Mouse (Mus musculus): Measurements from ENCODE around the gene Lgals8.

- TF ChIP-seq POLR2A (IDR thresholded peaks at IDR 0.05; ENCODE audit: insufficient read depth, low read depth, low read length) (no peak), CTCF (IDR thresholded peaks at IDR 0.05; ENCODE audit: insufficient read depth, low read depth, low read length) (no peak)
Observed at GRCm38 (mm10) chr13:12479802-12480201, 15.1 kb upstream of the Lgals8 start.
